Mouse (Mus musculus): ENCODE data around the gene Cgrrf1. TPM values are rescaled to one million over a fixed set of nuclear protein-coding genes. Genes with fewer than 3 reads are reported as not detected.

Cgrrf1 gene
- total RNA-seq, 2 experiments from 2014 or later, result 38.2 to 39.0 TPM

GRCm38 (mm10) chr14:46821271-46821872 lies 10.6 kb upstream of the Cgrrf1 start:
- DNase-seq, result no peak
- intact Hi-C loops (cut with DNase I; ENCODE audit: low total_unique reads), result no loop called here

GRCm38 (mm10) chr14:46821873-46822716 lies 9.8 kb upstream of the Cgrrf1 start, which contains the start of gene Gmfb:
Gene Gmfb (minus strand): TSS chr14:46822242.
- peak; percentile 96 for DNase-seq
- intact Hi-C loops (cut with DNase I; ENCODE audit: low total_unique reads), result no loop called here

- no peak for DNase-seq
- intact Hi-C loops (cut with DNase I; ENCODE audit: low total_unique reads), result no loop called here
Observed at GRCm38 (mm10) chr14:46823996-46824395, 7.9 kb upstream of the Cgrrf1 start.

GRCm38 (mm10) chr14:46827430-46827829 lies 4.5 kb upstream of the Cgrrf1 start:
- no peak for DNase-seq
- intact Hi-C loops (cut with DNase I; ENCODE audit: low total_unique reads), result no loop called here

- DNase-seq, result no peak
- intact Hi-C loops (cut with DNase I; ENCODE audit: low total_unique reads), result no loop called here
Observed at GRCm38 (mm10) chr14:46831295-46831694, 630 bp upstream of the Cgrrf1 start.

- peak; percentile 44 for DNase-seq
- intact Hi-C loops (cut with DNase I; ENCODE audit: low total_unique reads), result no loop called here
Observed at GRCm38 (mm10) chr14:46832354-46833272, 688 bp downstream of the Cgrrf1 start.

- intact Hi-C loops (cut with DNase I; ENCODE audit: low total_unique reads), result no loop called here
- DNase-seq, result no peak
Observed at GRCm38 (mm10) chr14:46839326-46839725, 7.4 kb downstream of the Cgrrf1 start.

- intact Hi-C loops (cut with DNase I; ENCODE audit: low total_unique reads), result no loop called here
Observed at GRCm38 (mm10) chr14:46845706-46846105, 13.8 kb downstream of the Cgrrf1 start.

GRCm38 (mm10) chr14:46848063-46848590 lies 16.2 kb downstream of the Cgrrf1 start:
- intact Hi-C loops (cut with DNase I; ENCODE audit: low total_unique reads), result no loop called here

More at GRCm38 (mm10) chr14:46845706-46846105, 13.8 kb downstream of the Cgrrf1 start:
- DNase-seq, result no peak

GRCm38 (mm10) chr14:46848736-46849135 lies 16.8 kb downstream of the Cgrrf1 start:
- intact Hi-C loops (cut with DNase I; ENCODE audit: low total_unique reads), result no loop called here
- DNase-seq, result no peak

More at GRCm38 (mm10) chr14:46848063-46848590, 16.2 kb downstream of the Cgrrf1 start:
- no peak for DNase-seq

GRCm38 (mm10) chr14:46849769-46850168 lies 17.8 kb downstream of the Cgrrf1 start:
- no peak for DNase-seq
- intact Hi-C loops (cut with DNase I; ENCODE audit: low total_unique reads), result no loop called here

- intact Hi-C loops (cut with DNase I; ENCODE audit: low total_unique reads), result no loop called here
- peak; percentile 20 for DNase-seq
Observed at GRCm38 (mm10) chr14:46853677-46854076, 21.8 kb downstream of the Cgrrf1 start.

- intact Hi-C loops (cut with DNase I; ENCODE audit: low total_unique reads), result no loop called here
- no peak for DNase-seq
Observed at GRCm38 (mm10) chr14:46862922-46863321, 31.0 kb downstream of the Cgrrf1 start.

GRCm38 (mm10) chr14:46880935-46881334 lies 49.0 kb downstream of the Cgrrf1 start:
- DNase-seq, result peak; percentile 69
- intact Hi-C loops (cut with DNase I; ENCODE audit: low total_unique reads), result loop anchor here (2.0 to 5.0 kb wide), 2 partner anchors 121 to 206 kb away; no protein-coding TSS in a partner anchor

GRCm38 (mm10) chr14:46881581-46882430 lies 49.9 kb downstream of the Cgrrf1 start:
- intact Hi-C loops (cut with DNase I; ENCODE audit: low total_unique reads), result loop anchor here (2.0 to 5.0 kb wide), 2 partner anchors 120 to 205 kb away; no protein-coding TSS in a partner anchor
- DNase-seq, result peak; percentile 65

- peak; percentile 90 for DNase-seq
- intact Hi-C loops (cut with DNase I; ENCODE audit: low total_unique reads), result loop anchor here (5.0 kb wide), 1 partner anchor 120 kb away; no protein-coding TSS in a partner anchor
Observed at GRCm38 (mm10) chr14:46882431-46883067, 50.6 kb downstream of the Cgrrf1 start, which contains the start of gene Samd4. Gene Samd4 (plus strand): TSS chr14:46882854.

GRCm38 (mm10) chr14:46883068-46883870 lies 51.3 kb downstream of the Cgrrf1 start:
- peak; percentile 72 for DNase-seq
- intact Hi-C loops (cut with DNase I; ENCODE audit: low total_unique reads), result loop anchor here (5.0 kb wide), 1 partner anchor 119 kb away; no protein-coding TSS in a partner anchor

Measured in gastrocnemius, postnatal 14 days (tissue).